Mouse (Mus musculus) hindbrain, embryonic 11.5 days (tissue): Measurements from ENCODE around the gene Cda. TPM values are rescaled to one million over a fixed set of nuclear protein-coding genes. Genes with fewer than 3 reads are reported as not detected.
"Not testable (repeated sequence)": the region's sequence is repeated elsewhere in the genome, so short reads cannot be mapped to it uniquely, and the experiment has no call there.

Experiments used
- ATAC-seq: fragments of 200-750 bp; cut with Nextera tagmentation; 2 replicates; pipeline ENCODE4 v1.8.0; 2017; ENCODE audit warnings: mild to moderate bottlenecking, moderate TSS enrichment, moderate library complexity; ENCODE audit not compliant: low FRiP score
- DNase-seq: peaks from one replicate; pipeline ENCODE4 v3.0.0-alpha.2; 2015; ENCODE audit warnings: low spot score
- H3K27ac ChIP-seq: fragments of 300-500 bp; sonication (generic); 2 replicates; pipeline ENCODE4 v1.5.1; 2014; ENCODE audit warnings: mild to moderate bottlenecking, low read depth, low read length
- H3K27me3 ChIP-seq: fragments of 300-500 bp; sonication (generic); 2 replicates; pipeline ENCODE4 v1.6.1; 2014; ENCODE audit warnings: mild to moderate bottlenecking, low read length, moderate library complexity, mixed read lengths; ENCODE audit not compliant: control insufficient read depth, insufficient read depth
- H3K36me3 ChIP-seq: fragments of 300-500 bp; sonication (generic); 2 replicates; pipeline ENCODE4 v1.6.1; 2014; ENCODE audit warnings: mild to moderate bottlenecking, low read length, moderate library complexity, mixed read lengths; ENCODE audit not compliant: control insufficient read depth, insufficient read depth
- H3K4me1 ChIP-seq: fragments of 300-500 bp; sonication (generic); replicated peaks from 2 replicates; pipeline ENCODE4 v1.6.1; 2014; ENCODE audit warnings: low read length, mixed read lengths; ENCODE audit not compliant: control insufficient read depth, insufficient read depth
- H3K4me2 ChIP-seq: fragments of 300-500 bp; sonication (generic); replicated peaks from 2 replicates; pipeline ENCODE4 v1.6.1; 2014; ENCODE audit warnings: mild to moderate bottlenecking, low read depth, low read length
- H3K4me3 ChIP-seq: fragments of 300-500 bp; sonication (generic); 2 replicates; pipeline ENCODE4 v1.5.1; 2014; ENCODE audit warnings: low read depth, low read length
- H3K9ac ChIP-seq: fragments of 300-500 bp; sonication (generic); 2 replicates; pipeline ENCODE4 v1.6.1; 2014; ENCODE audit warnings: low read depth, low read length
- H3K9me3 ChIP-seq: fragments of 300-500 bp; sonication (generic); 2 replicates; pipeline ENCODE4 v1.6.1; 2016; ENCODE audit warnings: low read length; ENCODE audit not compliant: control insufficient read depth
- WGBS: fragments of 180-500 bp; shearing (Covaris S2); extraction: QIAGEN DNeasy Blood & Tissue Kit; methylation state at CpG from one replicate; pipeline ENCODE4 v1.1.7; 2014; 5-methylcytosine and 5-hydroxymethylcytosine counted together
- polyA plus RNA-seq: library from polyadenylated mRNA; unstranded; fragments of >200 nt; fragmentation: Nextera tagmentation; extraction: Ambion mirVana; gene quantifications from 2 replicates; pipeline ENCODE4 v1.2.1, GENCODE M21; 2014

The Cda gene
- polyA plus RNA-seq, 1 experiment from 2014 or later: 3.0 TPM

- 0 out of 2 replicates have a peak, but pooled peaks cover 2% of the 10 kb centered on the region for H3K27me3 ChIP-seq
- no peak overlapping the region for H3K4me2 ChIP-seq
- no peaks in the 10 kb centered on the region for H3K4me1 ChIP-seq
- no peak overlapping the region for H3K4me3 ChIP-seq
- WGBS: 89% methylated on average over 4 of the region's 4 CpGs
- no peak overlapping the region for H3K9ac ChIP-seq
- no peak for ATAC-seq
- H3K9me3 ChIP-seq: no peaks in the 10 kb centered on the region
- no peak overlapping the region for H3K27ac ChIP-seq
- no peak for DNase-seq
- no peaks in the 10 kb centered on the region for H3K36me3 ChIP-seq
These were observed 34.7 kb downstream of the Cda start for GRCm38 (mm10) chr4:138333135-138333534.

- Histone ChIP-seq H3K36me3 (no peaks in the 10 kb centered on the region), H3K4me2 (no peak overlapping the region), H3K27ac (no peak overlapping the region), H3K4me3 (no peak overlapping the region), H3K27me3 (0 out of 2 replicates have a peak, but pooled peaks cover 2% of the 10 kb centered on the region), H3K9me3 (no peaks in the 10 kb centered on the region), H3K4me1 (no peaks in the 10 kb centered on the region), H3K9ac (no peak overlapping the region)
- DNase-seq (no peak), ATAC-seq (no peak)
- 79% methylated on average over 9 of the region's 9 CpGs for WGBS
These were observed 36.1 kb downstream of the Cda start for GRCm38 (mm10) chr4:138331647-138332046.

DNA sequence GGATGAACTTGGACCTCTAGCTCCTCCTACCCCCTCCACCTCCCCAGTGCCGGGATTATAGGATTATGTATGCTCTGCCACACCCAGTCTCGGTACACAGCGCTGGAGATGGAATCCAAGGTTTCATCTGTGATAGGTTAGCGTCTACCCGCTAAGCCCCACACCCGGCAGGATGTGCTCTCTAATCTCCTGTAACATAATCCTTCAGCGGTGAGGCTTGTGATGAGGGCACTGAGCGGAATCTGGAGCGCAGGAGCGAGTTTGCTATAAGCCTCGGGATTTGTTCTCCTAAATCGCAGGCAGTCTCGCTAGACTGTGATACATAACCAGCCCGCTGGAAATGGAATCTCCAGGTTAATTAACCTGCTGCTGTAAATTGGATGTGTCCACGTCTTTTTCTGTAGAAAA is 37.5 kb downstream of the Cda start:
- no peaks in the 10 kb centered on the region for H3K36me3 ChIP-seq
- 26% methylated on average over 15 of the region's 15 CpGs for WGBS
- no peak for ATAC-seq
- DNase-seq: no peak
- H3K27me3 ChIP-seq: 0 out of 2 replicates have a peak, but pooled peaks cover 2% of the 10 kb centered on the region
- H3K4me1 ChIP-seq: no peaks in the 10 kb centered on the region
- no peak overlapping the region for H3K9ac ChIP-seq
- H3K9me3 ChIP-seq: no peaks in the 10 kb centered on the region
- no peak overlapping the region for H3K4me3 ChIP-seq
- H3K4me2 ChIP-seq: no peak overlapping the region
- H3K27ac ChIP-seq: no peak overlapping the region

DNA sequence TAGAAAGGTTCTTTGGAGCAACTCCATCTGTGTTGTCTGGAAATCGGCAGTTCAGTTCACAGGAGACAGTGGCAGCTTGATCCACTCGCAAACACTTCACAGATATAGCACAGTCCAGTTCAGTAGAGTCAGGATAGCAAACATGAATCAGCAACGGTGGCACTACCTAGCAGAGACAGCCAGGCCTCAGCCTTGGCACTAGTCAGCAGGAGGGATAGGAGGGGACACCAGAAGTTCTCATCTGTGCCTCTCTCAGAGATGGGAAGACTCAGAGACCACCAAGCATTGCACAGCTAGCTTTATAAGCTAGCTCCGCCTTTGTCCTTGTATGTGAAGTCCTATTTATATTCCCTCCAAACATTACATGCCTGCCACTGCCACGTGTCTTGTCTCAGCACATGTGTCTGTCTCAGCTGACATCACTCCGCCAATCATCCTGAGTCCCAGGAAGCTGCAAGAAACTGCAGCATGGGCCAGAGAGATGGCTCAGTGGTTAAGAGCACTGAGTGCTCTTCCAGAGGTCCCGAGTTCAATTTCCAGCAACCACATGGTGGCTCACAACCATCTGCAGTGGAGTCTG is 39.8 kb downstream of the Cda start:
- DNase-seq (no peak), ATAC-seq (no peak)
- Histone ChIP-seq H3K27me3 (peaks cover 2% of the 10 kb centered on the region; the same call in 1 of the 2 replicates), H3K27ac (no peak overlapping the region), H3K4me3 (peak overlapping the region; percentile 12; the same call in 1 of the 2 replicates), H3K4me2 (peak overlapping the region; percentile 31), H3K9ac (0 out of 2 replicates have a peak overlapping the region, but pooled peaks have one; percentile 15), H3K4me1 (0 out of 2 replicates have a peak, but pooled peaks cover under 1% of the 10 kb centered on the region), H3K36me3 (no peaks in the 10 kb centered on the region), H3K9me3 (no peaks in the 10 kb centered on the region)
- 80% methylated on average over 7 of the region's 7 CpGs for WGBS

DNA sequence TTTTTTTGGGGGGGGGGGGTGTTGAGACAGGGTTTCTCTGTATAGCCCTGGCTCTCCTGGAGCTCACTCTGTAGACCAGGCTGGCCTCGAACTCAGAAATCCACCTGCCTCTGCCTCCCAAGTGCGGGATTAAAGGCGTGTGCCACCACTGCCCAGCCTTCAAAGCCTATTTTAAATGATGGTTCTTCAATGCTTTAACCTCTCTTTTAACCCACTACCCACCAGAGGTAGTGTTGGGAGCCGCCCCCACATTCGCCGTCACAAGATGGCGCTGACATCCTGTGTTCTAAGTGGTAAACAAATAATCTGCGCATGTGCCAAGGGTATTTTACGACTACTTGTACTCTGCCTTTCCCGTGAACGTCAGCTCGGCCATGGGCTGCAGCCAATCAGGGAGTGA is 40.6 kb downstream of the Cda start:
- H3K9me3 ChIP-seq, H3K4me2 ChIP-seq, H3K27ac ChIP-seq, H3K27me3 ChIP-seq, H3K4me1 ChIP-seq, H3K4me3 ChIP-seq, H3K36me3 ChIP-seq, H3K9ac ChIP-seq, ATAC-seq: not testable (repeated sequence)
- WGBS: 60% methylated on average over 7 of the region's 12 CpGs
- DNase-seq: peak; percentile 21

DNA sequence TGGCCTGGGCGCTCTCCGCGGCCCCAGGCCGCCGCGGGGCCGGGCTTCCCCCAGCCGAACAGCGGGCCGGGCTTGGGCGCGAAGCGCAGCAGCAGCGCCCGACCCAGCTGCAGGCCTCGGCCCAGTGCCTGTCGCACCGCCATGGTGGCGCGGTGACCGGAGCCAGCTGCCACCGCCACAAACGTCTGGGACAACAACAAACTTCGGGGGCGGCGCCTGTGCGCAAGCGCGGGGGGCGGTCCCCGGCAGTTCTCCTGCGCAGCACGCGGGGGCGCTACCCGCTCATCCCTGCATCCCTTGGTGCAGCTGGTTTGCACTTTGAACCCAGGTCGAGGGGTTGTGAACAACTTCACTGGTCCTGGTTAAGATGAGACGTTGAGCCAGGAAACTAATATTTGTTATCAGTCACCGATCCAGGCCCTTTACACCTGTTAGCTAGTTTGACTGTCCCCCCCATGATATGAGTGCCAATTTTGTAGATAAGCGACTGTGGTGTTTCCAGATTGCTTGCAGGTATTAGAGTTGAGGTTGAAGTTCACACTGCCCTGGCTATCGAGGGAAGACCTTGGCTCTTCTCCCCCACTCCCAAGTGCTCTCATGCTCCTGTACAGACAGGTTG is 41.6 kb downstream of the Cda start, which contains the start of gene Pink1:
Gene Pink1 (minus strand): TSS at position 231 of the 619 bp plus-strand sequence.
- 5% methylated on average over 41 of the region's 41 CpGs for WGBS

GRCm38 (mm10) chr4:138325466-138326076 is 42.2 kb downstream of the Cda start:
- Histone ChIP-seq H3K36me3 (no peaks in the 10 kb centered on the region), H3K9me3 (no peaks in the 10 kb centered on the region), H3K27ac (peak overlapping the region; percentile 97), H3K4me2 (peak overlapping the region; percentile 61), H3K27me3 (no peaks in the 10 kb centered on the region; the same call in 1 of the 2 replicates), H3K4me1 (0 out of 2 replicates have a peak, but pooled peaks cover 3% of the 10 kb centered on the region), H3K9ac (peak overlapping the region; percentile 80), H3K4me3 (peak overlapping the region; percentile 90)
- WGBS: under 1% methylated on average over 45 of the region's 45 CpGs
- DNase-seq: peak; percentile 91
- ATAC-seq: peak; percentile 91

More for the DNA sequence above, 41.6 kb downstream of the Cda start, which contains the start of gene Pink1:
- Histone ChIP-seq H3K4me1 (0 out of 2 replicates have a peak, but pooled peaks cover 3% of the 10 kb centered on the region), H3K4me3 (peak within 1 kb of the TSS; percentile 90), H3K9ac (peak within 1 kb of the TSS; percentile 80), H3K36me3 (no peaks in the 10 kb centered on the region), H3K27me3 (no peaks in the 10 kb centered on the region; the same call in 1 of the 2 replicates), H3K9me3 (no peaks in the 10 kb centered on the region), H3K4me2 (peak within 1 kb of the TSS; percentile 61), H3K27ac (peak within 1 kb of the TSS; percentile 97)
- ATAC-seq (peak; percentile 74), DNase-seq (peak; percentile 91)

DNA sequence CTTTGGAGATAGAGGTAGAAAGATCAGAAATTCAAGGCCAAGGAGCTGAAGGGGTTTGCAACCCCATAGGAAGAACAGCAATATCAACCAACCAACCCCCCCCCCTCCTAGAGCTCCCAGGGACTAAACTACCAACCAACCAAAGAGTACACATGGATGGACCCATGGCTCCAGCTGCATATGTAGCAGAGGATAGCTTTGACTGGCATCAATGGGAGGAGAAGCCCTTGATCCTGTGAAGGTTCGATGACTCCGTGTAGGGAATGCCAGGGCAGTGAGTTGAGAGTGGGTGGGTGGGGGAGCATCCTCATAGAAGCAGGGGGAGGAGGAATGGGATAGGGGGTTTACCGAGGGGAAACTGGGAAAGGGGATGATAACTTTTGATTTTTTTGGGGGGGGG is 43.3 kb downstream of the Cda start:
- DNase-seq (no peak), ATAC-seq (no peak)
- H3K27me3 ChIP-seq: no peaks in the 10 kb centered on the region; the same call in 1 of the 2 replicates
- no peak overlapping the region for H3K4me3 ChIP-seq
- no peak overlapping the region for H3K4me2 ChIP-seq
- H3K9ac ChIP-seq: no peak overlapping the region
- no peak overlapping the region for H3K27ac ChIP-seq
- H3K9me3 ChIP-seq: no peaks in the 10 kb centered on the region
- H3K4me1 ChIP-seq: 0 out of 2 replicates have a peak, but pooled peaks cover 3% of the 10 kb centered on the region
- H3K36me3 ChIP-seq: no peaks in the 10 kb centered on the region
- 96% methylated on average over 3 of the region's 3 CpGs for WGBS
